Mouse (Mus musculus): ENCODE results near the gene Uckl1. TPM values are rescaled to one million over a fixed set of nuclear protein-coding genes. Genes with fewer than 3 reads are reported as not detected.

The Uckl1 gene
- polyA plus RNA-seq, 1 experiment from 2014 or later, result 57.7 TPM

GRCm38 (mm10) chr2:181585506-181585905 is 814 bp upstream of the Uckl1 start:
- Histone ChIP-seq H3K4me1 (replicated peaks; ENCODE audit: control insufficient read depth, insufficient read depth, low read length) (0 out of 2 replicates have a peak, but pooled peaks cover 1% of the 10 kb centered on the region), H3K36me3 (ENCODE audit: control insufficient read depth, insufficient read depth, low read length) (peaks cover 21% of the 10 kb centered on the region), H3K4me2 (replicated peaks; ENCODE audit: low read depth, low read length) (no peak overlapping the region), H3K9me3 (ENCODE audit: control insufficient read depth, low read length) (no peaks in the 10 kb centered on the region), H3K27ac (ENCODE audit: low read depth, low read length) (no peak overlapping the region), H3K9ac (ENCODE audit: low read depth, low read length) (no peak overlapping the region), H3K4me3 (ENCODE audit: low read depth, low read length) (no peak overlapping the region), H3K27me3 (ENCODE audit: control insufficient read depth, insufficient read depth, low read length) (no peaks in the 10 kb centered on the region)
- WGBS, result 82% methylated on average over 5 of the region's 5 CpGs
- no peak for DNase-seq (ENCODE audit: low spot score)
- ATAC-seq (ENCODE audit: low FRiP score), result no peak

GRCm38 (mm10) chr2:181583460-181584257 is 1.0 kb downstream of the Uckl1 start:
- Histone ChIP-seq H3K27me3 (ENCODE audit: control insufficient read depth, insufficient read depth, low read length) (no peaks in the 10 kb centered on the region), H3K4me2 (replicated peaks; ENCODE audit: low read depth, low read length) (no peak overlapping the region), H3K9ac (ENCODE audit: low read depth, low read length) (no peak overlapping the region), H3K27ac (ENCODE audit: low read depth, low read length) (no peak overlapping the region), H3K36me3 (ENCODE audit: control insufficient read depth, insufficient read depth, low read length) (peaks cover 16% of the 10 kb centered on the region), H3K9me3 (ENCODE audit: control insufficient read depth, low read length) (no peaks in the 10 kb centered on the region), H3K4me3 (ENCODE audit: low read depth, low read length) (no peak overlapping the region), H3K4me1 (replicated peaks; ENCODE audit: control insufficient read depth, insufficient read depth, low read length) (0 out of 2 replicates have a peak, but pooled peaks cover 2% of the 10 kb centered on the region)
- DNase-seq (ENCODE audit: low spot score) (no peak), ATAC-seq (ENCODE audit: low FRiP score) (no peak)
- WGBS, result 90% methylated on average over 3 of the region's 3 CpGs

GRCm38 (mm10) chr2:181582939-181583338 is 1.8 kb downstream of the Uckl1 start:
- WGBS, result 85% methylated on average over 1 of the region's 1 CpGs
- no peak for ATAC-seq (ENCODE audit: low FRiP score)
- Histone ChIP-seq H3K4me2 (replicated peaks; ENCODE audit: low read depth, low read length) (no peak overlapping the region), H3K27me3 (ENCODE audit: control insufficient read depth, insufficient read depth, low read length) (no peaks in the 10 kb centered on the region), H3K27ac (ENCODE audit: low read depth, low read length) (no peak overlapping the region), H3K4me3 (ENCODE audit: low read depth, low read length) (no peak overlapping the region), H3K36me3 (ENCODE audit: control insufficient read depth, insufficient read depth, low read length) (peaks cover 15% of the 10 kb centered on the region), H3K9me3 (ENCODE audit: control insufficient read depth, low read length) (no peaks in the 10 kb centered on the region), H3K4me1 (replicated peaks; ENCODE audit: control insufficient read depth, insufficient read depth, low read length) (0 out of 2 replicates have a peak, but pooled peaks cover 2% of the 10 kb centered on the region), H3K9ac (ENCODE audit: low read depth, low read length) (no peak overlapping the region)
- no peak for DNase-seq (ENCODE audit: low spot score)

GRCm38 (mm10) chr2:181582358-181582757 is 2.3 kb downstream of the Uckl1 start:
- Histone ChIP-seq H3K4me2 (replicated peaks; ENCODE audit: low read depth, low read length) (no peak overlapping the region), H3K27ac (ENCODE audit: low read depth, low read length) (no peak overlapping the region), H3K4me1 (replicated peaks; ENCODE audit: control insufficient read depth, insufficient read depth, low read length) (0 out of 2 replicates have a peak, but pooled peaks cover 2% of the 10 kb centered on the region), H3K9ac (ENCODE audit: low read depth, low read length) (no peak overlapping the region), H3K36me3 (ENCODE audit: control insufficient read depth, insufficient read depth, low read length) (peaks cover 12% of the 10 kb centered on the region), H3K27me3 (ENCODE audit: control insufficient read depth, insufficient read depth, low read length) (no peaks in the 10 kb centered on the region), H3K4me3 (ENCODE audit: low read depth, low read length) (no peak overlapping the region), H3K9me3 (ENCODE audit: control insufficient read depth, low read length) (no peaks in the 10 kb centered on the region)
- no peak for DNase-seq (ENCODE audit: low spot score)
- WGBS, result 85% methylated on average over 2 of the region's 2 CpGs
- no peak for ATAC-seq (ENCODE audit: low FRiP score)

GRCm38 (mm10) chr2:181581402-181582120 is 3.1 kb downstream of the Uckl1 start:
- Histone ChIP-seq H3K27ac (ENCODE audit: low read depth, low read length) (peak overlapping the region; percentile 84), H3K4me3 (ENCODE audit: low read depth, low read length) (peak overlapping the region; percentile 79), H3K27me3 (ENCODE audit: control insufficient read depth, insufficient read depth, low read length) (no peaks in the 10 kb centered on the region), H3K9me3 (ENCODE audit: control insufficient read depth, low read length) (no peaks in the 10 kb centered on the region), H3K4me2 (replicated peaks; ENCODE audit: low read depth, low read length) (peak overlapping the region; percentile 94), H3K9ac (ENCODE audit: low read depth, low read length) (peak overlapping the region; percentile 95), H3K36me3 (ENCODE audit: control insufficient read depth, insufficient read depth, low read length) (peaks cover 12% of the 10 kb centered on the region), H3K4me1 (replicated peaks; ENCODE audit: control insufficient read depth, insufficient read depth, low read length) (0 out of 2 replicates have a peak, but pooled peaks cover 2% of the 10 kb centered on the region)
- under 1% methylated on average over 49 of the region's 49 CpGs for WGBS
- ATAC-seq (ENCODE audit: low FRiP score) (peak; percentile 86), DNase-seq (ENCODE audit: low spot score) (peak; percentile 87)

GRCm38 (mm10) chr2:181581016-181581401 is 3.7 kb downstream of the Uckl1 start:
- under 1% methylated on average over 11 of the region's 11 CpGs for WGBS
- 0 out of 2 replicates have a peak, but pooled peaks cover 2% of the 10 kb centered on the region for H3K4me1 ChIP-seq (replicated peaks; ENCODE audit: control insufficient read depth, insufficient read depth, low read length)
- H3K9me3 ChIP-seq (ENCODE audit: control insufficient read depth, low read length), result no peaks in the 10 kb centered on the region

GRCm38 (mm10) chr2:181580131-181580772 is 4.4 kb downstream of the Uckl1 start:
- no peak for ATAC-seq (ENCODE audit: low FRiP score)
- Histone ChIP-seq H3K4me2 (replicated peaks; ENCODE audit: low read depth, low read length) (peak overlapping the region; percentile 94), H3K9me3 (ENCODE audit: control insufficient read depth, low read length) (no peaks in the 10 kb centered on the region), H3K4me3 (ENCODE audit: low read depth, low read length) (peak overlapping the region; percentile 79), H3K36me3 (ENCODE audit: control insufficient read depth, insufficient read depth, low read length) (peaks cover 7% of the 10 kb centered on the region), H3K27ac (ENCODE audit: low read depth, low read length) (no peak overlapping the region), H3K9ac (ENCODE audit: low read depth, low read length) (no peak overlapping the region), H3K4me1 (replicated peaks; ENCODE audit: control insufficient read depth, insufficient read depth, low read length) (0 out of 2 replicates have a peak, but pooled peaks cover 2% of the 10 kb centered on the region), H3K27me3 (ENCODE audit: control insufficient read depth, insufficient read depth, low read length) (no peaks in the 10 kb centered on the region)
- WGBS, result 90% methylated on average over 5 of the region's 5 CpGs
- DNase-seq (ENCODE audit: low spot score), result no peak

More at GRCm38 (mm10) chr2:181581016-181581401, 3.7 kb downstream of the Uckl1 start:
- H3K27me3 ChIP-seq (ENCODE audit: control insufficient read depth, insufficient read depth, low read length), result no peaks in the 10 kb centered on the region
- peak overlapping the region; percentile 94 for H3K4me2 ChIP-seq (replicated peaks; ENCODE audit: low read depth, low read length)
- H3K27ac ChIP-seq (ENCODE audit: low read depth, low read length), result peak overlapping the region; percentile 84
- peaks cover 10% of the 10 kb centered on the region for H3K36me3 ChIP-seq (ENCODE audit: control insufficient read depth, insufficient read depth, low read length)
- ATAC-seq (ENCODE audit: low FRiP score) (peak; percentile 76), DNase-seq (ENCODE audit: low spot score) (peak; percentile 94)
- peak overlapping the region; percentile 95 for H3K9ac ChIP-seq (ENCODE audit: low read depth, low read length)
- H3K4me3 ChIP-seq (ENCODE audit: low read depth, low read length), result peak overlapping the region; percentile 79

GRCm38 (mm10) chr2:181579681-181580080 is 5.0 kb downstream of the Uckl1 start:
- no peak overlapping the region for H3K27ac ChIP-seq (ENCODE audit: low read depth, low read length)
- ATAC-seq (ENCODE audit: low FRiP score) (no peak), DNase-seq (ENCODE audit: low spot score) (no peak)
- H3K9me3 ChIP-seq (ENCODE audit: control insufficient read depth, low read length), result no peaks in the 10 kb centered on the region
- H3K4me1 ChIP-seq (replicated peaks; ENCODE audit: control insufficient read depth, insufficient read depth, low read length), result 0 out of 2 replicates have a peak, but pooled peaks cover 2% of the 10 kb centered on the region
- H3K4me3 ChIP-seq (ENCODE audit: low read depth, low read length), result no peak overlapping the region
- no peaks in the 10 kb centered on the region for H3K27me3 ChIP-seq (ENCODE audit: control insufficient read depth, insufficient read depth, low read length)
- 92% methylated on average over 1 of the region's 1 CpGs for WGBS
- no peak overlapping the region for H3K4me2 ChIP-seq (replicated peaks; ENCODE audit: low read depth, low read length)
- H3K9ac ChIP-seq (ENCODE audit: low read depth, low read length), result no peak overlapping the region
- peaks cover 6% of the 10 kb centered on the region for H3K36me3 ChIP-seq (ENCODE audit: control insufficient read depth, insufficient read depth, low read length)
